Mouse (Mus musculus): ENCODE data around the gene Riox1. TPM values are rescaled to one million over a fixed set of nuclear protein-coding genes. Genes with fewer than 3 reads are reported as not detected.

The Riox1 gene
- polyA plus RNA-seq (2015; fragmentation: Nextera tagmentation; extraction: Ambion mirVana) = 11.2 and 12.4 TPM in 2 replicates

- H3K4me2 ChIP-seq = peak within 1 kb of the TSS; percentile 93
- H3K4me3 ChIP-seq = peak within 1 kb of the TSS; percentile 90
- WGBS = under 1% methylated on average over 37 of the region's 37 CpGs
- peak within 1 kb of the TSS; percentile 88 for H3K27ac ChIP-seq (replicated peaks)
- peaks cover 43% of the 10 kb centered on the region for H3K4me1 ChIP-seq (replicated peaks)
- peak within 1 kb of the TSS; percentile 88 for H3K9ac ChIP-seq
- peaks cover 11% of the 10 kb centered on the region for H3K36me3 ChIP-seq
- ATAC-seq (ENCODE audit: low read depth) = peak; percentile 96
- H3K9me3 ChIP-seq = no peaks in the 10 kb centered on the region
- no peaks in the 10 kb centered on the region for H3K27me3 ChIP-seq
Measured at GRCm38 (mm10) chr12:83950493-83950839, at the start of gene Riox1. Riox1 (plus strand) TSS chr12:83950608.

- no peaks in the 10 kb centered on the region for H3K9me3 ChIP-seq
- ATAC-seq (ENCODE audit: low read depth) = no peak
- no peak overlapping the region for H3K4me3 ChIP-seq
- WGBS = 93% methylated on average over 2 of the region's 2 CpGs
- no peak overlapping the region for H3K9ac ChIP-seq
- H3K4me1 ChIP-seq (replicated peaks) = no peaks in the 10 kb centered on the region
- no peaks in the 10 kb centered on the region for H3K27me3 ChIP-seq
- no peak overlapping the region for H3K27ac ChIP-seq (replicated peaks)
- no peaks in the 10 kb centered on the region for H3K36me3 ChIP-seq
- H3K4me2 ChIP-seq = no peak overlapping the region
Measured at GRCm38 (mm10) chr12:83910451-83910850, 40.0 kb upstream of the Riox1 start.

GRCm38 (mm10) chr12:83914202-83914740, 36.1 kb upstream of the Riox1 start:
- Histone ChIP-seq H3K27ac (replicated peaks) (no peak overlapping the region), H3K9ac (no peak overlapping the region), H3K9me3 (no peaks in the 10 kb centered on the region), H3K4me3 (no peak overlapping the region), H3K4me1 (replicated peaks) (peaks cover under 1% of the 10 kb centered on the region; the same call in 1 of the 2 replicates), H3K27me3 (no peaks in the 10 kb centered on the region), H3K36me3 (no peaks in the 10 kb centered on the region), H3K4me2 (no peak overlapping the region)
- WGBS = 99% methylated on average over 4 of the region's 4 CpGs
- no peak for ATAC-seq (ENCODE audit: low read depth)

- H3K4me2 ChIP-seq = no peak overlapping the region
- WGBS = 91% methylated on average over 1 of the region's 1 CpGs
- H3K4me1 ChIP-seq (replicated peaks) = peaks cover 5% of the 10 kb centered on the region
- H3K9ac ChIP-seq = no peak overlapping the region
- no peaks in the 10 kb centered on the region for H3K27me3 ChIP-seq
- ATAC-seq (ENCODE audit: low read depth) = no peak
- H3K9me3 ChIP-seq = no peaks in the 10 kb centered on the region
- no peaks in the 10 kb centered on the region for H3K36me3 ChIP-seq
- no peak overlapping the region for H3K27ac ChIP-seq (replicated peaks)
- no peak overlapping the region for H3K4me3 ChIP-seq
Measured at GRCm38 (mm10) chr12:83914797-83915196, 35.6 kb upstream of the Riox1 start.

- ATAC-seq (ENCODE audit: low read depth) = no peak
- Histone ChIP-seq H3K4me2 (no peak overlapping the region), H3K9ac (no peak overlapping the region), H3K9me3 (no peaks in the 10 kb centered on the region), H3K27me3 (no peaks in the 10 kb centered on the region), H3K4me3 (no peak overlapping the region), H3K27ac (replicated peaks) (no peak overlapping the region), H3K4me1 (replicated peaks) (peaks cover 16% of the 10 kb centered on the region), H3K36me3 (no peaks in the 10 kb centered on the region)
- WGBS = 86% methylated on average over 9 of the region's 9 CpGs
Measured at GRCm38 (mm10) chr12:83916884-83917283, 33.5 kb upstream of the Riox1 start.

GRCm38 (mm10) chr12:83920721-83921441, 29.5 kb upstream of the Riox1 start:
- Histone ChIP-seq H3K27ac (replicated peaks) (peak overlapping the region; percentile 91), H3K9ac (peak overlapping the region; percentile 88), H3K4me3 (peak overlapping the region; percentile 95), H3K9me3 (no peaks in the 10 kb centered on the region), H3K4me1 (replicated peaks) (peaks cover 27% of the 10 kb centered on the region), H3K27me3 (no peaks in the 10 kb centered on the region), H3K4me2 (peak overlapping the region; percentile 93), H3K36me3 (no peaks in the 10 kb centered on the region)
- 1% methylated on average over 31 of the region's 31 CpGs for WGBS
- ATAC-seq (ENCODE audit: low read depth) = no peak

- Histone ChIP-seq H3K4me3 (peak within 1 kb of the TSS; percentile 95), H3K9ac (peak within 1 kb of the TSS; percentile 88), H3K4me2 (peak within 1 kb of the TSS; percentile 93), H3K27me3 (no peaks in the 10 kb centered on the region), H3K9me3 (no peaks in the 10 kb centered on the region), H3K36me3 (no peaks in the 10 kb centered on the region), H3K27ac (replicated peaks) (peak within 1 kb of the TSS; percentile 91), H3K4me1 (replicated peaks) (peaks cover 27% of the 10 kb centered on the region)
- WGBS = under 1% methylated on average over 57 of the region's 63 CpGs
- ATAC-seq (ENCODE audit: low read depth) = peak; percentile 100
Measured at GRCm38 (mm10) chr12:83921535-83922381, 28.6 kb upstream of the Riox1 start, which contains the start of gene Numb. Numb (minus strand) TSS chr12:83921934.

- Histone ChIP-seq H3K27me3 (no peaks in the 10 kb centered on the region), H3K9ac (peak overlapping the region; percentile 61), H3K4me2 (peak overlapping the region; percentile 57), H3K9me3 (no peaks in the 10 kb centered on the region), H3K4me3 (peak overlapping the region; percentile 95), H3K36me3 (no peaks in the 10 kb centered on the region), H3K27ac (replicated peaks) (peak overlapping the region; percentile 64; the same call in 1 of the 2 replicates), H3K4me1 (replicated peaks) (peaks cover 27% of the 10 kb centered on the region)
- 38% methylated on average over 8 of the region's 8 CpGs for WGBS
- ATAC-seq (ENCODE audit: low read depth) = no peak
Measured at GRCm38 (mm10) chr12:83922724-83923485, 27.5 kb upstream of the Riox1 start.

- Histone ChIP-seq H3K4me2 (no peak overlapping the region), H3K27ac (replicated peaks) (no peak overlapping the region), H3K4me3 (no peak overlapping the region), H3K27me3 (no peaks in the 10 kb centered on the region), H3K9ac (no peak overlapping the region), H3K36me3 (no peaks in the 10 kb centered on the region), H3K4me1 (replicated peaks) (peaks cover 27% of the 10 kb centered on the region), H3K9me3 (no peaks in the 10 kb centered on the region)
- no peak for ATAC-seq (ENCODE audit: low read depth)
- 88% methylated on average over 1 of the region's 1 CpGs for WGBS
Measured at GRCm38 (mm10) chr12:83923486-83923859, 26.9 kb upstream of the Riox1 start.

- Histone ChIP-seq H3K9me3 (no peaks in the 10 kb centered on the region), H3K4me1 (replicated peaks) (peaks cover 25% of the 10 kb centered on the region), H3K9ac (no peak overlapping the region), H3K4me2 (no peak overlapping the region), H3K36me3 (no peaks in the 10 kb centered on the region), H3K27ac (replicated peaks) (no peak overlapping the region), H3K4me3 (no peak overlapping the region), H3K27me3 (no peaks in the 10 kb centered on the region)
- 72% methylated on average over 3 of the region's 3 CpGs for WGBS
- no peak for ATAC-seq (ENCODE audit: low read depth)
Measured at GRCm38 (mm10) chr12:83924332-83924731, 26.1 kb upstream of the Riox1 start.

GRCm38 (mm10) chr12:83925160-83925703, 25.2 kb upstream of the Riox1 start:
- ATAC-seq (ENCODE audit: low read depth) = no peak
- H3K4me3 ChIP-seq = no peak overlapping the region
- no peaks in the 10 kb centered on the region for H3K27me3 ChIP-seq
- no peak overlapping the region for H3K4me2 ChIP-seq
- 67% methylated on average over 7 of the region's 7 CpGs for WGBS
- H3K9me3 ChIP-seq = no peaks in the 10 kb centered on the region
- H3K27ac ChIP-seq (replicated peaks) = no peak overlapping the region
- H3K9ac ChIP-seq = no peak overlapping the region
- peaks cover 18% of the 10 kb centered on the region for H3K4me1 ChIP-seq (replicated peaks)
- no peaks in the 10 kb centered on the region for H3K36me3 ChIP-seq
